Mouse (Mus musculus): Measurements from ENCODE around the gene Tssk2. TPM values are rescaled to one million over a fixed set of nuclear protein-coding genes. Genes with fewer than 3 reads are reported as not detected.

The Tssk2 gene
- total RNA-seq, 4 experiments from 2014 or later: not detected

GRCm38 (mm10) chr16:17945081-17945831 lies 46.8 kb downstream of the Tssk2 start:
- no peak for DNase-seq (ENCODE audit: low spot score in 2 of 2)

GRCm38 (mm10) chr16:17949421-17949877 lies 51.0 kb downstream of the Tssk2 start:
- DNase-seq (ENCODE audit: low spot score in 2 of 2): no peak

Other genes with a start within 250 kb of the Tssk2 start
- gene Med15, start 165.7 kb upstream of the Tssk2 start, total RNA-seq (2022): 10 to 100 TPM; 72.6 to 84.6 (median 78.3) TPM
- gene Klhl22, start 139.0 kb upstream of the Tssk2 start, total RNA-seq (2022): 100 to 1,000 TPM in 2 of 4 experiments, 10 to 100 TPM in 2; 95.8 to 105 (median 101) TPM
- gene Scarf2, start 101.4 kb upstream of the Tssk2 start, total RNA-seq (2022): 1 to 10 TPM; 1.9 to 4.7 (median 3.0) TPM
- gene B830017H08Rik, start 65.5 kb upstream of the Tssk2 start, total RNA-seq (2022): 1 to 10 TPM; 2.7 to 3.9 (median 3.4) TPM
- 10 to 100 TPM in 3 of 4 experiments, 1 to 10 TPM in 1; 9.4 to 15.9 (median 12.6) TPM for gene Car15, start 60.3 kb upstream of the Tssk2 start, total RNA-seq (2022)
- gene Gm20518, start 7.0 kb upstream of the Tssk2 start, total RNA-seq (2022): 1 to 10 TPM in 3 of 4 experiments, under 1 TPM in 1; 0.73 to 2.6 (median 1.6) TPM
- under 1 TPM in 1 of 4 experiments, not detected in 3; 0.16 TPM for gene Tssk1, start 4.4 kb upstream of the Tssk2 start, total RNA-seq (2022)
- gene Dgcr2, start 75 bp upstream of the Tssk2 start, total RNA-seq (2022): 100 to 1,000 TPM in 3 of 4 experiments, 10 to 100 TPM in 1; 97.2 to 106 (median 103) TPM
- 10 to 100 TPM; 28.5 to 33.3 (median 30.7) TPM for gene Ess2, start 12.7 kb downstream of the Tssk2 start, total RNA-seq (2022)
- gene Gsc2, start 16.4 kb downstream of the Tssk2 start, total RNA-seq (2022): not detected
- 10 to 100 TPM; 37.8 to 57.7 (median 47.1) TPM for gene Slc25a1, start 29.6 kb downstream of the Tssk2 start, total RNA-seq (2022)
- gene Vpreb2, start 81.8 kb downstream of the Tssk2 start, total RNA-seq (2022): not detected
- gene Dgcr6, start 154.2 kb downstream of the Tssk2 start, total RNA-seq (2022): 10 to 100 TPM; 72.9 to 89.1 (median 76.9) TPM
- 10 to 100 TPM; 39.8 to 45.6 (median 40.5) TPM for gene Prodh, start 191.6 kb downstream of the Tssk2 start, total RNA-seq (2022)
- gene Rtn4r, start 229.0 kb downstream of the Tssk2 start, total RNA-seq (2022): 10 to 100 TPM; 96.1 to 98.8 (median 97.6) TPM

Measured in layer of hippocampus, adult 8-10 months (tissue).